Mouse (Mus musculus) neural tube, embryonic 14.5 days (tissue): ENCODE results near the gene Slc17a7. TPM values are rescaled to one million over a fixed set of nuclear protein-coding genes. Genes with fewer than 3 reads are reported as not detected.
A peak's percentile ranks its signal among the peaks of the same experiment; 100 is the strongest.

Source experiments
- ATAC-seq: fragments of 200-750 bp; cut with Nextera tagmentation; 2 replicates; pipeline ENCODE4 v1.8.0; 2017; ENCODE audit warnings: low read depth, mild to moderate bottlenecking, moderate TSS enrichment, moderate library complexity
- H3K27ac ChIP-seq: fragments of 300-500 bp; sonication (generic); 2 replicates; pipeline ENCODE4 v1.5.1; 2014; ENCODE audit warnings: low read depth, mild to moderate bottlenecking, control low read depth, low read length, moderate library complexity, mixed read lengths
- H3K27me3 ChIP-seq: fragments of 300-500 bp; sonication (generic); 2 replicates; pipeline ENCODE4 v1.6.1; 2014; ENCODE audit warnings: low read length; ENCODE audit not compliant: control insufficient read depth, insufficient read depth
- H3K36me3 ChIP-seq: fragments of 300-500 bp; sonication (generic); 2 replicates; pipeline ENCODE4 v1.6.1; 2014; ENCODE audit warnings: low read length, mixed read lengths; ENCODE audit not compliant: control insufficient read depth, insufficient read depth
- H3K4me1 ChIP-seq: fragments of 300-500 bp; sonication (generic); 2 replicates; pipeline ENCODE4 v1.6.1; 2014; ENCODE audit warnings: low read length; ENCODE audit not compliant: control insufficient read depth, insufficient read depth
- H3K4me2 ChIP-seq: fragments of 300-500 bp; sonication (generic); 2 replicates; pipeline ENCODE4 v1.6.1; 2014; ENCODE audit warnings: mild to moderate bottlenecking, low read depth, low read length, control low read depth
- H3K4me3 ChIP-seq: fragments of 300-500 bp; sonication (generic); 2 replicates; pipeline ENCODE4 v1.5.1; 2014; ENCODE audit warnings: low read depth, low read length, control low read depth, mixed read lengths
- H3K9ac ChIP-seq: fragments of 300-500 bp; sonication (generic); replicated peaks from 2 replicates; pipeline ENCODE4 v1.6.1; 2014; ENCODE audit warnings: low read depth, mild to moderate bottlenecking, control low read depth, low read length, mixed read lengths
- H3K9me3 ChIP-seq: fragments of 300-500 bp; sonication (generic); 2 replicates; pipeline ENCODE4 v1.6.1; 2016; ENCODE audit warnings: low read length; ENCODE audit not compliant: control insufficient read depth
- WGBS: fragments of 180-500 bp; shearing (Covaris S2); extraction: QIAGEN DNeasy Blood & Tissue Kit; methylation state at CpG from one replicate; pipeline ENCODE4 v1.1.7; 2014; 5-methylcytosine and 5-hydroxymethylcytosine counted together
- polyA plus RNA-seq: library from polyadenylated mRNA; unstranded; fragments of >200 nt; fragmentation: Nextera tagmentation; extraction: Ambion mirVana; gene quantifications from 2 replicates; pipeline ENCODE4 v1.2.1, GENCODE M21; 2014

Gene Slc17a7
- polyA plus RNA-seq, 1 experiment from 2014 or later: not detected

DNA sequence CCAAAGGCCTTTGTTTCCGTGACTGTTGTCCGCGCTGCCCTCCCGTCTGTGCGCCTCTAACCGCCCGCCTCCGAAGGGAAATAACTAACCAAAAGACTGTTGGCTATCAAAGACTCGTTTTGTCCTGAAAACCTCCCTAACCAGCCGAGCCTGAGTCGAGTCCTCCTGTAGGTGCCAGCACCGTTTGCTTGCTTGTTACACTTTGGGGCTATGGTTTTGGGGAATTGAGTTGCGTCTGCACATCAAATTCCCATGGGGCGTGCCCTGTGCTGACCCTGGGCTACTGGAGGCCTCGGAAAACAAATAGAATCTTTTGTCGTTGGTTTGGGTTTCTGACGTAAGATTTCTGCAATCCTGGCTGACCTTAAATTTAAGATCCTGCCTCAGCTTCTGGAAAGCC lies 34.4 kb upstream of the Slc17a7 start:
- H3K27me3 ChIP-seq: no peaks in the 10 kb centered on the region; the same call in 1 of the 2 replicates
- peaks cover 25% of the 10 kb centered on the region for H3K36me3 ChIP-seq
- peaks cover 18% of the 10 kb centered on the region for H3K4me1 ChIP-seq
- peak overlapping the region; percentile 35 for H3K4me3 ChIP-seq
- H3K9me3 ChIP-seq: no peaks in the 10 kb centered on the region
- H3K9ac ChIP-seq: peak overlapping the region; percentile 51
- under 1% methylated on average over 17 of the region's 17 CpGs for WGBS
- H3K27ac ChIP-seq: peak overlapping the region; percentile 92
- peak overlapping the region; percentile 50 for H3K4me2 ChIP-seq
- ATAC-seq: no peak

DNA sequence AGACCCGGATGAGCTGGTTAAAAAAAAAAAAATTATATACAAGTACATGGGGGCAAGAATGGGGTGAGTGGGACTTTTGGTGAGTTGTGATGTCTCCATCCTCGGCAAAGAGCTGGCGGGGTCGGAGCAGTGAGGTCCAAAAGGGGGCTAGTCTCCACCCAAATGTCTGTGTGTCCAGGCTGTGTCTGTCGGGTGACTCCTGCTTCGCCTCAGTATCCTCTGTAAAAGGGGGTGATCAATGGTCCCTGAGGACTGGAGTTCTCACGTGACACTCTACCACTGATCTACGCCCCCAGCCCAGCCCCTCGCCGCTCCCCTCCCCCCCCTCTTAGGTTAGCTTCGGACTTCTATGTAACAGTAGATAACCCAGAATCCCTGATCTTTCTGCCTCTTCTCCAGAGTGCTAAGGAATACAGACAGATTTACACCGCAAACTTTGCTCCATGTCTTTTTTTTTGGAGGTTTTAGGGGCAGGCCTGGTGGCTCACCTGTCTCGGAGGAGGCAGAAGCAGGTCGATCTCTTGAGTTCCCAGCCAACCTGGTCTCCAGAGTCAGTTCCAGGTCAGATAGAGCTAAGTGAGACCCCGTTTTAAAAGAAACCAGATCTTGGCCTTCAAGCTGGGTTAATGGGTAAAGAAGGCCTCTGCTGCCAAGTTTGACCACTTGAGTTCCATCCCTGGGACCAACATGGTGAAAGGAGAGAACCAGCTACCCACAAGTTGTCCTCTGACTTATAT lies 33.8 kb upstream of the Slc17a7 start:
- Histone ChIP-seq H3K9ac (no peak overlapping the region), H3K36me3 (peaks cover 25% of the 10 kb centered on the region), H3K4me3 (peak overlapping the region; percentile 35), H3K27ac (peak overlapping the region; percentile 92; the same call in 1 of the 2 replicates), H3K4me1 (peaks cover 15% of the 10 kb centered on the region), H3K9me3 (no peaks in the 10 kb centered on the region), H3K27me3 (no peaks in the 10 kb centered on the region; the same call in 1 of the 2 replicates), H3K4me2 (peak overlapping the region; percentile 50)
- 53% methylated on average over 15 of the region's 15 CpGs for WGBS
- ATAC-seq: no peak

DNA sequence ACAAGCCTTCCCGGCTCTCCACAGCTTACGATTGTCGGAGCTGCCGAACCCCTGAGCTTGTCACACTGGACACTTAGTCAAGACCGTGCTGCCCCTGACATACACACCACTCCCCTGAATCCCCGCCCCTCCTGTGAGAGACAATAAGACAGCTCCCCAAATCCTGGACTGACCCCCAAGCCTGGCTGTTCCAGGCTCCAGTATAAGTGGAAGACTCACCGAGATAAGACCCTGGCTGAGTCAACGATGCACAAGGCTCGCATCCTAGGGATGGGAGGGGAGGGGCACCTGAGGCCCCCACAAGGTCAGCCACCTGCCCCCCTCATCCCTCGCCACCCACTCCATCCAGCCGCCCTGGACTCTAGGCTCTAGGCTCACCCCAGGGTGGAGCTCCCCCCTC lies 31.9 kb upstream of the Slc17a7 start:
- no peaks in the 10 kb centered on the region for H3K9me3 ChIP-seq
- no peak overlapping the region for H3K4me3 ChIP-seq
- no peak overlapping the region for H3K4me2 ChIP-seq
- WGBS: 81% methylated on average over 11 of the region's 11 CpGs
- no peak for ATAC-seq
- peaks cover 6% of the 10 kb centered on the region for H3K36me3 ChIP-seq
- H3K27ac ChIP-seq: no peak overlapping the region
- no peak overlapping the region for H3K9ac ChIP-seq
- H3K4me1 ChIP-seq: peaks cover 7% of the 10 kb centered on the region
- no peaks in the 10 kb centered on the region; the same call in 1 of the 2 replicates for H3K27me3 ChIP-seq

DNA sequence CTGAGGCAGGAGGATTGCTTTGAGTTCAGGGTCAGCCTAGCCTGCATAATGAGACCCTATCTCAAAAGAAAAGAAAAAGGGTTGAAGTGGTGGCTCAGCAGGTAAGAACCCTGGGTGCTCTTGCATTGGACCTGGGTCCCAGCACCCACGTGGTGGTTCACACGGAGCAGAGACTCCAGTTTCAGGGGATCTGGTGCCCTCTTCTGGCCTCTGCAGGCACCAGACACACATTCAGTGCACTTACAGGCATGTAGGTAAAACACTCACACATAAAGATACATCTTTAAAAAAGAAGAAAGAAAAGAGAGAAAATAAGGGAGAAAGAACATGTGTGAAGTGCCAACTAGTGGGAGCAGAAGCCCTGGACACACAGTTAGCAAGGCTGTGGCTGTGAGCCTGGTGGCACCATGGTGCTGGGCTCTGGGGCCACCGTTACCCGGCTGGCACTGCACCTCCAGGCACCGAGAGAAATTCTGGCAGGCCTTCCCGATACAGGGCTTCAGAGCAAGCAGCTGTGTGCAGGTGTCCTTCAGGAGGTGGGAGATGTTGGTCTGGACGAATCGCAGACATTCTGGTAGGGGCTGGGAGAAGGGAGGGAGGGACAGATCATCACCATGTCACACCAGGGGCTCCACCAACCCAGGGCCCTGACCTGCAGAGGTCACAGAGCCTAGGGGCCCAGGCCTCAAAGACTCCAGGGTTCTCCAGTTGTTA lies 30.1 kb upstream of the Slc17a7 start:
- 80% methylated on average over 8 of the region's 8 CpGs for WGBS
- H3K4me2 ChIP-seq: no peak overlapping the region
- no peak overlapping the region for H3K9ac ChIP-seq
- H3K27me3 ChIP-seq: peaks cover 2% of the 10 kb centered on the region; the same call in 1 of the 2 replicates
- no peak overlapping the region for H3K27ac ChIP-seq
- H3K4me3 ChIP-seq: no peak overlapping the region
- no peaks in the 10 kb centered on the region for H3K9me3 ChIP-seq
- no peaks in the 10 kb centered on the region for H3K4me1 ChIP-seq
- ATAC-seq: no peak
- no peaks in the 10 kb centered on the region for H3K36me3 ChIP-seq

DNA sequence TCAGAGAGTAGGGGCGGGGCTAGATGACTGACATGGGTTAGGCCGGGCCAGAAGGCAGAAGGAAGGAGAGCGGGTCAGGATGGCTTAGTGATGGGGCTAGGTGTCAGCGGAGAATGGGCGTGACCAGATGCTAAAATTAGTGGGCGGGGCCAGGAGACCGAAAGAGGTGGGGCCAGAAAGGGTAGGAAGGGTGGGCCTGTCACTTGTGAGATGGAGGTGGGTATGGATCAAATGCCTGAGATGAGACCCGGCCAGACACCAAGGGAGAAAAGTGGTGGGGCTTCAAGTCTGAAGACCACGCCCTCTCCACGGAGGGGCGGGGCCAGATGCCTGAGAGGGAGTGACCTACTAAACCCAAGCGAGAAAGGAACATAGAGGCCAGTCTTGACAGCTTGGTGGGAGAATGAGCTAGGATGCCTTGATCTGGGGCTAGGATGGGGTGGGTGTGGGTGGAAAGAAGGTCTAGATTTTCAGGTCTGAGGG lies 29.2 kb upstream of the Slc17a7 start:
- Histone ChIP-seq H3K4me2 (no peak overlapping the region), H3K36me3 (no peaks in the 10 kb centered on the region), H3K27ac (no peak overlapping the region), H3K27me3 (peaks cover 2% of the 10 kb centered on the region; the same call in 1 of the 2 replicates), H3K9me3 (no peaks in the 10 kb centered on the region), H3K9ac (no peak overlapping the region), H3K4me1 (no peaks in the 10 kb centered on the region), H3K4me3 (no peak overlapping the region)
- no peak for ATAC-seq
- 16% methylated on average over 12 of the region's 12 CpGs for WGBS

DNA sequence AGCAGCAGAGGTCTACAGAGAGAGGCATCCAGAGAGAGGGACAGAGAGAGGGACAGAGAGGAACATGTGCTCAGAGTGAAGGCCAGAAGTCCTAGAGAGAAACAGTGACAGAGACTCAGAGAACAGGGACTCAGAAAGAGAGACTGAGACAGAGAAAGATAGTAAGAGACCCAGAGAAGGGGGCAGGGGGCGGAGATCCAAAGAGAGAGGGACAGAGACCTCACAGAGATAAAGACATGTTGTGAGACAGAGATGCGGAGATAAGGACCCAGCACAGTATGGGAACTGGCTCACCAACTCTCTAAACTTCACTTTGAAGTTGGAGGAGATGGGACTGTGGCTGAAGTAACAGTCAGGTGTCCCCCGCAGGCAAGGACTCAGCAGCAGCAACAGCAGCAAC lies 28.4 kb upstream of the Slc17a7 start:
- 82% methylated on average over 3 of the region's 3 CpGs for WGBS
- no peak for ATAC-seq
- Histone ChIP-seq H3K4me1 (no peaks in the 10 kb centered on the region), H3K36me3 (no peaks in the 10 kb centered on the region), H3K4me2 (0 out of 2 replicates have a peak overlapping the region, but pooled peaks have one; percentile 62), H3K27ac (no peak overlapping the region), H3K9me3 (no peaks in the 10 kb centered on the region), H3K27me3 (peaks cover 2% of the 10 kb centered on the region; the same call in 1 of the 2 replicates), H3K4me3 (no peak overlapping the region), H3K9ac (no peak overlapping the region)

DNA sequence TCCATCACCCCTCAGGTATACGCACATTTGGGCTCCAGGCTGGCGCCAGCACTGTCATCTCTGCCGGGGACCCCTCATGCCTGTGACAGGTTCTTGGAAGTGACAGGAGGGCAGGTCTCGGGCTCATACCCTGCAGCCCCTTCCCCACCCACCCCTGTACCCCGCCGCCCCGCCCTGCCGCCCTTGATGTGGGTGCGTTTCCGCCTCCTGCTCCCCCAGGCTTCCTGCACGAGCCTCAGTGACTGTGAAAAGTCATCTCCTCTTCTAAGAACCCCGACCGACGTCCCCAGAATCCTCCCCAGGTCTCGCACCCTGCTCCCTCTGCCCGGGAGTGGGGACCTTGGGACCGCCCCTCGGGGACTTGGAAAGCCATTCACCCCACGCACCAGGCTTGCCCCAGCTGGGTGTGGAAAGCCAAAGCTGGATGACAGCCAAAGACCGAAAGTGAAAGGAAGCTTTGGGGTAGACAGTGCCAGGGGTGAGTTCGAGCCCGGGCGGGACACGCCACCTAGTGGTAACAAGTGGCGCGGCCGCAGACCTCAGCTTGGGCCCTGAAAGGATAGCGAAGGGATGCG lies 27.7 kb upstream of the Slc17a7 start, which contains the start of the genes Gm45713 and Flt3l:
Gm45713 (minus strand) TSS at position 239 of the 575 bp plus-strand sequence.
Flt3l (minus strand) TSS at position 440 of the 575 bp plus-strand sequence.
- Histone ChIP-seq H3K27me3 (peaks cover 2% of the 10 kb centered on the region; the same call in 1 of the 2 replicates), H3K9ac (peak within 1 kb of the TSS; percentile 57), H3K9me3 (no peaks in the 10 kb centered on the region), H3K27ac (no peak within 1 kb of the TSS), H3K4me2 (peak within 1 kb of the TSS; percentile 62), H3K4me1 (no peaks in the 10 kb centered on the region), H3K4me3 (peak within 1 kb of the TSS; percentile 35), H3K36me3 (no peaks in the 10 kb centered on the region)
- 5% methylated on average over 29 of the region's 29 CpGs for WGBS
- ATAC-seq: peak; percentile 83

DNA sequence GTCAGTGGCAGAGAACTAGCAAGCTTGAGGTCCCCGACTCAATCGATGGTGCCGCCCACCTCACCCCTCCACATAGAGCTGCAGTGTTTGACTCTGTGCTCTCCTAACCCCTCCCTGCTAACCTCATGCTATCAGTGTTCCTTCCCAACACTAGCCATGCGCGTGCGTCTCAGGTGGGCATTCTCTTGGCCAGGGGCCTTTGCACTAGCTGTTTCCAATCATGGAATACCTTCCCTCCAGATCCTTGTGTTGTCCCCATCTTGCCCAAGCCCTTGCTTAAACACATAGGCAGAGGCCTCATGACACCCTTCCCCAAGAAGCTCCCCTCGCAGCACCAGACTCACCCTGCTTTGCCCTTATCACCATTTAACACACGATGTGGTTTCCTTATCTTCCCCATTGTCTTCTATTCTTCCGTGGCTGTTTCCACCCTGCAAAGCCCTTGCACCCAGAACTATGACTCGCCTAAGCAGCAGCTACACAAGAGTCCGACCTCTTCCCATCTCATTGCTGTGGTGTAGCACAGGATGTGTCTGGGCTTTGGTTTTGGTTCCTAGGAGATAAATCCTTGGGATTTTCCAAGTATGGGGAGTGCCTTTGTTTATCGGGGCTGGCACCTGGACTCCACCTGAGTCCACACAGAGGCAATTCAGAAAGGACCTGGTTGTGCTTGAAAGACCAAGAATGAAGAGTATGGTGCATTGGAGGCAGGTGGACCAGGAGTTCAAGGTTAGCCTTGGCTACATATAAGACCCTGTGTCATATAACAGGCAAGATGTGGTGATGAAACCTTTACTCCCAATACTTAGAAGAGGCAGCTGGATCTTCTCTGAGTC lies 26.4 kb upstream of the Slc17a7 start:
- H3K4me2 ChIP-seq: no peak overlapping the region
- no peak overlapping the region for H3K27ac ChIP-seq
- no peaks in the 10 kb centered on the region for H3K9me3 ChIP-seq
- H3K4me3 ChIP-seq: no peak overlapping the region
- H3K36me3 ChIP-seq: no peaks in the 10 kb centered on the region
- WGBS: 86% methylated on average over 12 of the region's 12 CpGs
- H3K27me3 ChIP-seq: peaks cover 2% of the 10 kb centered on the region; the same call in 1 of the 2 replicates
- no peak overlapping the region for H3K9ac ChIP-seq
- ATAC-seq: no peak
- H3K4me1 ChIP-seq: no peaks in the 10 kb centered on the region
